Mouse (Mus musculus): ENCODE data around the gene Plcl2.
"Not testable (repeated sequence)": the region's sequence is repeated elsewhere in the genome, so short reads cannot be mapped to it uniquely, and the experiment has no call there.

The Plcl2 gene

GRCm38 (mm10) chr17:50500806-50501205 is 8.4 kb upstream of the Plcl2 start:
- no peak for DNase-seq (ENCODE audit: low spot score in 2 of 2)

GRCm38 (mm10) chr17:50503075-50503474 is 6.1 kb upstream of the Plcl2 start:
- DNase-seq (ENCODE audit: low spot score in 2 of 2), result no peak

GRCm38 (mm10) chr17:50504070-50504846 is 4.9 kb upstream of the Plcl2 start:
- DNase-seq (ENCODE audit: low spot score in 2 of 2), result peak in 1 of 2 experiments; percentile 2

- peak in 1 of 2 experiments; percentile 5 for DNase-seq (ENCODE audit: low spot score in 2 of 2)
Observed at GRCm38 (mm10) chr17:50505910-50506634, 3.1 kb upstream of the Plcl2 start.

- DNase-seq (ENCODE audit: low spot score in 2 of 2), result peak; percentile 27 to 44
Observed at GRCm38 (mm10) chr17:50506861-50507321, 2.3 kb upstream of the Plcl2 start.

GRCm38 (mm10) chr17:50508055-50508774 is 988 bp upstream of the Plcl2 start:
- DNase-seq (ENCODE audit: low spot score in 2 of 2), result peak in 1 of 2 experiments; percentile 37

- peak; percentile 87 for DNase-seq (ENCODE audit: low spot score in 2 of 2)
Observed at GRCm38 (mm10) chr17:50508775-50509250, 390 bp upstream of the Plcl2 start.

GRCm38 (mm10) chr17:50510279-50510678 is 1.1 kb downstream of the Plcl2 start:
- DNase-seq (ENCODE audit: low spot score in 2 of 2), result no peak

- DNase-seq (ENCODE audit: low spot score in 2 of 2), result peak; percentile 39 to 68
Observed at GRCm38 (mm10) chr17:50510741-50511140, 1.5 kb downstream of the Plcl2 start.

- DNase-seq (ENCODE audit: low spot score in 2 of 2), result peak in 1 of 2 experiments; percentile 25
Observed at GRCm38 (mm10) chr17:50512222-50512621, 3.0 kb downstream of the Plcl2 start.

- DNase-seq (ENCODE audit: low spot score in 2 of 2), result peak in 1 of 2 experiments; percentile 3
Observed at GRCm38 (mm10) chr17:50512841-50513240, 3.6 kb downstream of the Plcl2 start.

GRCm38 (mm10) chr17:50513376-50513775 is 4.2 kb downstream of the Plcl2 start:
- DNase-seq (ENCODE audit: low spot score in 2 of 2), result peak in 1 of 2 experiments; percentile 46

GRCm38 (mm10) chr17:50514012-50514411 is 4.8 kb downstream of the Plcl2 start:
- no peak for DNase-seq (ENCODE audit: low spot score in 2 of 2)

- no peak for DNase-seq (ENCODE audit: low spot score in 2 of 2)
Observed at GRCm38 (mm10) chr17:50515926-50516325, 6.7 kb downstream of the Plcl2 start.

- DNase-seq (ENCODE audit: low spot score in 2 of 2), result no peak
Observed at GRCm38 (mm10) chr17:50517781-50518415, 8.7 kb downstream of the Plcl2 start.

- no peak for DNase-seq (ENCODE audit: low spot score in 2 of 2)
Observed at GRCm38 (mm10) chr17:50519588-50519987, 10.4 kb downstream of the Plcl2 start.

- DNase-seq (ENCODE audit: low spot score in 2 of 2), result no peak
Observed at GRCm38 (mm10) chr17:50522473-50523083, 13.4 kb downstream of the Plcl2 start.

- peak in 1 of 2 experiments; percentile 33 for DNase-seq (ENCODE audit: low spot score in 2 of 2)
Observed at GRCm38 (mm10) chr17:50524970-50525369, 15.8 kb downstream of the Plcl2 start.

- no peak for DNase-seq (ENCODE audit: low spot score in 2 of 2)
Observed at GRCm38 (mm10) chr17:50525821-50526220, 16.6 kb downstream of the Plcl2 start.

- peak in 1 of 2 experiments; percentile 6 for DNase-seq (ENCODE audit: low spot score in 2 of 2)
Observed at GRCm38 (mm10) chr17:50530089-50530488, 20.9 kb downstream of the Plcl2 start.

- not testable (repeated sequence) for DNase-seq (ENCODE audit: low spot score in 2 of 2)
Observed at GRCm38 (mm10) chr17:50534889-50535288, 25.7 kb downstream of the Plcl2 start.
